16 mouse cellular contexts compared by ENCODE assay signal in the genomic region with DNA sequence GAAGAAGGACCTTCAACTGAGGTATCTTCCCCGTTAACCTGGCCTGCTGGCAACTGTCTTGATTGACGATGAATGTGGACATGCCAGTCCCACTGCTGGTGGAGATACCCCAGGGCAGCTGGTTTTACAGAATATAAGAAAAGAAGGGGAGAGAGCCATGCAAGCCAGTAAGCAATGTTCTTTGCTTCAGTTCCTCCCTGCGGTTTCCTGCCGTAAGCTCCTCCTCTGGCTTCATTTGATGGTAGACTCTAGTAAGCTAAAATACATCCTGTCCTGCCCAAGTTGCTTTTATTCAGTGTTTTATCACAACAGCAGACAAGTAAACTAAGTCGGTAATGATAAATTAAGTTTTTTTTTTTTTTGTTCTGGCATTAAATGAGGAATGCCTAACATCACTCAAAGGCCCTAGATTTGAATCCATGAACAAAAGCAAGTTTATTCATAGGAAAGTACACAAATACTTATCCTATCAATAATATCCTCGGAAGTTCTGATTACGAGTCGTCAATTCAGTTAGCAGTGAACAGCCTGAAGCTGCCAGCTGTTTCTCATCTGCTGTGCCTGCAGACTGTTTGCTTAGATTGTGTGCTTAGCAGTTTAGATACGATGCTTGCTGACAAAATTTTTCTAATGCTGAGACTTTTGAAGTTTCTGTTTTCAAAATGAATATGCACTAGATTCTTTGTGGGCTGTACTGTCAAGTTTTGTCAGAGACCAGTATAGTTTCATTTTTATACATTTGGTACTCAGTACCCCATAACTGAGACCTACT. TPM values are rescaled to one million over a fixed set of nuclear protein-coding genes. Genes with fewer than 3 reads are reported as not detected.
DNase-seq lines count a peak whose midpoint lies in the region; ATAC-seq and TF ChIP-seq lines count a peak whose summit lies in the region.
"Had no signal": no experiment of that assay in that cellular context is flagged by ENCODE, and none has a peak within 500 bp of the region (broad histone marks: within the 10 kb centered on the region; RNA-seq: fewer than 3 reads in every experiment).

No protein-coding gene starts in this region.

- whole genome bisulfite sequencing in kidney, postnatal 0 days, result 62% methylated on average over 9 of the region's 9 CpGs

- no peaks in the 10 kb centered on the region for H3K36me3 ChIP-seq in kidney, postnatal 0 days (ENCODE audit: insufficient read depth, low read length)
- H3K36me3 ChIP-seq: hindbrain, embryonic 13.5 days; midbrain, embryonic 10.5 days had no signal

- H3K27me3 ChIP-seq in kidney, postnatal 0 days (ENCODE audit: insufficient read depth, low read length), result no peaks in the 10 kb centered on the region
- H3K27me3 ChIP-seq: hindbrain, embryonic 13.5 days had no signal

- H3K9me3 ChIP-seq in kidney, postnatal 0 days (replicated peaks; ENCODE audit: low read length), result no peaks in the 10 kb centered on the region
- H3K9me3 ChIP-seq: hindbrain, embryonic 13.5 days; midbrain, embryonic 10.5 days had no signal

- H3K4me1 ChIP-seq in kidney, postnatal 0 days (replicated peaks; ENCODE audit: insufficient read depth, low read length), result no peaks in the 10 kb centered on the region
- H3K4me1 ChIP-seq: hindbrain, embryonic 13.5 days; midbrain, embryonic 10.5 days had no signal

- peak; percentile 43 for DNase-seq in kidney, postnatal 0 days (ENCODE audit: low spot score)
- DNase-seq in kidney, adult 8-10 months, result no peak
- DNase-seq in B cell, adult 2 months, result peak; percentile 27 to 47
- DNase-seq in T-cell, adult 2 months (ENCODE audit: low spot score), result peak; percentile 28
- peak; percentile 21 for DNase-seq in lung, postnatal 25 days (ENCODE audit: low spot score)
- DNase-seq in cerebellum, adult 11 months, result no peak
- DNase-seq in adrenal gland, postnatal 25 days, result no peak
- no peak for DNase-seq in spleen, postnatal 10 days (ENCODE audit: low spot score in 2 of 2)
- DNase-seq: cerebellum, adult 18-20 months; forebrain, postnatal 0 days; gastrocnemius, postnatal 14 days; kidney, adult 9 months; right cerebral cortex, postnatal 14 days had no signal

- TF ChIP-seq CTCF in kidney, postnatal 0 days (IDR thresholded peaks at IDR 0.05; ENCODE audit: low read depth), result no peak

- H3K4me3 ChIP-seq in kidney, postnatal 0 days (replicated peaks; ENCODE audit: low read depth, low read length), result no peak overlapping the region
- H3K4me3 ChIP-seq: hindbrain, embryonic 13.5 days; midbrain, embryonic 10.5 days had no signal

- H3K9ac ChIP-seq in kidney, postnatal 0 days (ENCODE audit: low read depth, low read length), result no peak overlapping the region
- H3K9ac ChIP-seq: forebrain, postnatal 0 days; hindbrain, embryonic 13.5 days; liver, embryonic 14.5 days had no signal

- H3K27ac ChIP-seq in kidney, postnatal 0 days, result no peak overlapping the region
- H3K27ac ChIP-seq: hindbrain, embryonic 13.5 days; liver, embryonic 14.5 days; midbrain, embryonic 10.5 days had no signal

- ATAC-seq in kidney, postnatal 0 days (replicated peaks; ENCODE audit: low FRiP score, low read depth), result no peak
- ATAC-seq: forebrain, postnatal 0 days had no signal

- no peak overlapping the region for H3K4me2 ChIP-seq in kidney, postnatal 0 days (ENCODE audit: low read length)
- H3K4me2 ChIP-seq: hindbrain, embryonic 13.5 days had no signal

RNA-seq across cellular contexts. Expression of a gene that starts 14.0 kb away (rescaled TPM):
- 2.7 and 2.8 TPM in 2 replicates for polyA plus RNA-seq in kidney, postnatal 0 days (2015; fragmentation: Nextera tagmentation; extraction: Ambion mirVana)
- 32.9 and 40.3 TPM in 2 replicates for total RNA-seq in adrenal gland, postnatal 25 days (2021)

Comparison
In these comparisons a context has a peak if more than half of its experiments do, and no peak if none do; other contexts are left out.
1. DNase-seq: peak in kidney, postnatal 0 days (single experiment), B cell, adult 2 months (2 of 2), T-cell, adult 2 months (single experiment) and lung, postnatal 25 days (single experiment); none in kidney, adult 8-10 months (0 of 2), cerebellum, adult 11 months (single experiment), adrenal gland, postnatal 25 days (single experiment) and spleen, postnatal 10 days (0 of 2).